Mouse (Mus musculus): ENCODE results near the gene Slc22a18. TPM values are rescaled to one million over a fixed set of nuclear protein-coding genes. Genes with fewer than 3 reads are reported as not detected.

The Slc22a18 gene
- total RNA-seq, 2 experiments from 2014 or later, result 0.67 to 0.88 TPM

DNA sequence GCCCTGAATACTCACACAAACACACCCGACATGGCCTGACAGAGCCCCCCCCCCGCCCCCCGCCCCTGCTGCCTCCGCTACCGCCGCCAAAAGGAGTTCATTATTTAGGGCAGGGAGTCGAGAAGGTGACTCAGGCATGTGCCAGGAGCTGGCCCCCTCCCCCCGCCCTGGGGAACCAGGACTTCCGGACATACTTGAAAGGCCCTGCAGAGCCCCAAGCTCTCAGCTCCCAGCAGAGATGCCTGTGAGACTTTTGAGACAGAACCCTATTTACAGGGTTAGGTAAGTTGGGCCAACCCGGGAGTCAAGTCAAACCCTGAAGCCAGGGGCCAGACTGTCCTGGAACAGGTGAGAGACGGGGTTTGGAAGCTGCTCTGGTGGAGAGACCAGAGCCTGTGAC is 11.6 kb upstream of the Slc22a18 start:
- ATAC-seq (replicated peaks; ENCODE audit: poor library complexity, severe bottlenecking), result no peak

DNA sequence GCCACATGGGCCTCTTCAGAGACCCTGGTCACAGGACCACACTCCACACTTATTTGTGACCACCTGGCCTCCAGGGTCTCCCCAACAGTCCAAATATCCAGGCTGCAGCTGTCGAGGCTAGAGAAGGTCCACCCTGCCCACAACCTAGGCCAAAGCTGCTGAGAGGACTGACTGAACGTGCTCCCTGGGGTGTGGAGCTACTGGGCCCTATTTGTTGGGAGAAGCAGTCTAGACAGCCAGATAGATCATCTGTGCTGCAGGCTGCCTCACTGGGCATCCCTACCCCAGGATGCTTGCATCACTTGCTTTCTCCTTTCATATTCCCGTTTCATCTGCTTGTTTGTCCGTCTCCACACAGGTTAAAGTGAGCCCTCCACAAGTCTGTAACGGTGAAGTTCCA is 11.0 kb upstream of the Slc22a18 start:
- ATAC-seq (replicated peaks; ENCODE audit: poor library complexity, severe bottlenecking), result no peak

DNA sequence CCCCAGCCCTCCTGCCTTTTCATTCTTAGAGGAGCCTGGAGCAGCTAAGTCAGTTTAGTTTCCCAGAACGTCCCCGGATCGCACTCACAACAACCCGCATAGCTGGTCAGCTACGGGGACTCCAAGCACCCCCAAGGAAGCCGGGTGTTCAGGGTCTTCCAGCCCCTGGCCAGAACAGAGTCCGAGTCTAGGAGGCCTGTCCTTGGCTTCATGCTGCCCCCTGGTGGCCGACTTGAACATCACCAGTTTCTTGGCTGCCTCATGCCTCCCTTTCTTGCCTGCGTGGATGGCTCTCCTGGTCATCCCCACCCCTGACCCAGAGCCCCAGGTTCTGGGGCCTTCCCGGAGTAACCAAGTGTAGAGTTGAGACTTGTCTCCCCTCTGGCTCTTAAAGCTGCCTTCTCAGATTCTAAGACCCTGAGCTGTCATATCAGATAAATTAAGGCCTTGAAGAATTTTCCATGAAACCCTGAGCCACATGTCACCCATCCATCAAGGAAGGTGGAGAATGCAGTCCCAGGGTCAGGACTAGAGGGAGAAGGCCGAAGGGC is 9.6 kb upstream of the Slc22a18 start:
- ATAC-seq (replicated peaks; ENCODE audit: poor library complexity, severe bottlenecking), result peak; percentile 21; the same call in 1 of the 2 replicates

DNA sequence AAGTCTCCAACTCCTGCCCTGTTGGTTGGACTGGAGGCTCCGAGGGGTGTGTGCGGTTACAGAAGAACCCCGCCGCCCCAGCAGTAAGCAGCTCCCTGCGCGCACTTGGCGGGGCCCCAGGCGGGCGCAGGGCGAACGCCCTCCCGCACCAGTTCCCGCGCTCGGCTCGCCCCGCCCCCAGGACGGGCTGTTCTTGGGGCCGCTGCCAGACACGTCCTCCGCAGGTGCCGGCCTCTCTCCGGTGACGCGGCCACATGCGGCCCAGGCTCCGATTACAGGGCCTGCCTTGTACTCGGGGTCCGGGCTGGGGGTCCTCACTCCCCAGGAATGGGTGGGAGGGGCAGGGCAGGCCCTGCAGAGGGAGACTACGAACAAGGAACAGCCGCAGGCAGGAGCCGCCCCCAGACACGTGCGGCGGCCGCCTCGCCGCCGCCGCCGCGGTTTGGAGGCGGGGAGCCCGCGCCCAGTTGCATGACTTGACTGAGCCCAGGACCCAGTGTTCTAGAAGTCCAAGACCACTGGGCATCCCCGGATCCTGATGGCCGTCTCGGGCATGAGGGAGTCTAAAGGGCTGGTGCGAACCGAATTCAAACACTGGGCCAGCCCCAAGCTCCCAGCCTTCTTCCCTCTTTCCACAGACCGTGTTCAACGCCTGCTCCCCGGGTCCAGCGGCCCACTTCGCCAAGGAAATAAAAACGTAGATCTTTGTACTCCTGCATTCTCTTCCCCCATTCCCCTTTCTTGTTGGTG is 8.6 kb upstream of the Slc22a18 start:
- ATAC-seq (replicated peaks; ENCODE audit: poor library complexity, severe bottlenecking), result no peak

DNA sequence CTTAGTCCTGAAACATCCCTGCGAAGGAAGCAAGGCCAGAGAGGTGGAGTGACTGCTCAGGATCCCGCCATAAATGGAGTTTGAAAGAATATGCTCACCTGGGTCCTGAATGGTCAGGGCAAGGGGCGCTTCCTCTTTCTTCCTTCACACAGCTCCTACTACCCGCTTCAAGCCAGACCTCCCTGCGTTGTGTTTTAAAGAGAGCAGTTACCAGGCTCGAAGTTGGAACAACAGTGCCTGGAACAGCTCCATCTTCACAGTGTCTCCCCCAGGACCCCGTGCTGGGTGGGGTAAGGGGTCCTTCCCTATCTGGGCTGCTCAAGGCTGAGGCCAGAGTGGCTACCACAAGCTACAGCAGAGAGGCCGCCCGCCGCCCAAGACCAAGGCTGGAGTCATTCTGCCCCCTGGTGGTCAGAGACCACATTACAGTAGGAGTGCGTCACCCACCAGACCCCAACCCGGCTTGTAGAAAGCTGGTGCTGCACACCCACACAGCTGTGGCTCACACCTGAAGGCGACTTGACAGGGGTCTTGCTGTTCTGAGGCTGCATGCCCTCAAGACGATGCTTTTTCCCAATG is 7.3 kb upstream of the Slc22a18 start:
- ATAC-seq (replicated peaks; ENCODE audit: poor library complexity, severe bottlenecking), result peak; percentile 70

DNA sequence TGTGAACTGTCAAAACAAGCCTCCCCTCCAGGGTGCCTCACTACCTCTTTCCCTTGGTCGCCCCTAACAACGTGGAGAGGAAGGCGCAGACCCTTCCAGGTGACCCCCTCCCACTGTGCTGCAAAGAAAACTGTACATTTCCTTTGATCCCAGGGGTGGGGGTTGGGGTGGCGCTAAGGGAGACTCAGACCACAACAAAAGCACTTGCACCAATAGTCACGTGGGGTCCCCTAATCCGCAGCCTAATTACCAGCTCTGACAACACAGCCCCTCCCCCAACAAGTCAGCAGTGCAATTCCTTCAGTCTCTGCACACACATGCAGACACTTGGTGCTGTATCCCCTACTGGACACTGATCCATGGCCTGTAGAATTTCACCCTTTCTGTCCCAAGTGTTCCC is 5.8 kb upstream of the Slc22a18 start:
- ATAC-seq (replicated peaks; ENCODE audit: poor library complexity, severe bottlenecking), result no peak

DNA sequence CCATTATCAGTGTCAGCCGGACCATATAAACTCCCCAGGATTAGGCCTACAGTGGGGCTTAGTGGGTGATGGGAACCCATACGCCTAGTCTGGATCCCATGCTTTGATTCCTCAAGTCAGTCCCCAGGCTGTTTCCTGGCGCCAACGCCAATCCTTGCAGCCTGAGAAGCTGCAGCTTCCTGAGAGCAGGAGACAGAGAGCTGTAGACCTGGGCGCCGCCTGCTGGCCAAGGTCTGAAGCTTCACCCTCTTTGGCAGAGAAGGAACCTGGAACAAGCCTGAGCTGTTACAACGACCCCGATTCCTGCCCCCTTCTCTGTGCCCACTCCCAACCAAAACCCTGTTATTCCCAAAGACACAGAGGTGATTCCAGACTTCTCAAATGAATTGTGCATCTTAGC is 3.6 kb upstream of the Slc22a18 start:
- peak; percentile 54 for ATAC-seq (replicated peaks; ENCODE audit: poor library complexity, severe bottlenecking)

DNA sequence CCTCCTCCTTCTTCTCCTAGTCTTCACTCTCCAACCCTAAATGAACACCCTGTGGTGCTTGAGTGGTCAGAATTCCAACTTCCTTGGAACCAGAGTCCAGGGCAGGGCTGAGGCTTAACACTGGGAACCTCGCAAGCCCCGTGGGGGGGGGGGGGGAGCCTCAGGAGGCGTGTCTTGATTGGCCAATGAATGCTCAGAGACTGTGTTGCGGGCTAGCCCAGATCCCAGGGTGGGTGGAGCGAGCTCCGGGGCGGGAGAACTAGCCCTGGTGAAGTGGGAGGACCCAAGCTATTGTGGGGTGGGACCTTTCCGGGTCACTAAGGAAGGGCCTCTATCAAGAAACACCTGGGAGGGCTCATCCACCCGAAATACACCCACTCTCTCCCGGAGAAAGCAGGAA is 1.3 kb downstream of the Slc22a18 start:
- ATAC-seq (replicated peaks; ENCODE audit: poor library complexity, severe bottlenecking), result peak; percentile 20; the same call in 1 of the 2 replicates

DNA sequence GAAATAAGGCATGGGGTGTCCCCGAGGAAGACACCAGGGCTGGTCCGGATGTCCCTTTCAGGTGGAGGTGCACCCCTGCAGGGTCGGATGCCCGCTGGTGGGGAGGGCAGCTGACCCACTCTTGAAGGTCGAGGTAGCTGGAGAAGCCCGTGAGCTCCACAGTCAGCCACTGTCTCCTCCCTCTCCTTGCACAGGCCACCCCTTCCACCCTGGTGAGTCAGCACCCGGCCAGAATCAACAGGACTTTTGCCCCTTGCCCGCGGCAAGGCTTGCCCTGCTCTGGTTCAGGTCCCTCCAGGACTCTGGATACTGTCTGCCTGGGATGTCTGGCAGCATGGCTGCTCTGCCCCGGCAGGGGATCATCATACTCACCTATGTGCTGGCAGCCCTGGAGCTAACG is 2.3 kb downstream of the Slc22a18 start:
- no peak for ATAC-seq (replicated peaks; ENCODE audit: poor library complexity, severe bottlenecking)

DNA sequence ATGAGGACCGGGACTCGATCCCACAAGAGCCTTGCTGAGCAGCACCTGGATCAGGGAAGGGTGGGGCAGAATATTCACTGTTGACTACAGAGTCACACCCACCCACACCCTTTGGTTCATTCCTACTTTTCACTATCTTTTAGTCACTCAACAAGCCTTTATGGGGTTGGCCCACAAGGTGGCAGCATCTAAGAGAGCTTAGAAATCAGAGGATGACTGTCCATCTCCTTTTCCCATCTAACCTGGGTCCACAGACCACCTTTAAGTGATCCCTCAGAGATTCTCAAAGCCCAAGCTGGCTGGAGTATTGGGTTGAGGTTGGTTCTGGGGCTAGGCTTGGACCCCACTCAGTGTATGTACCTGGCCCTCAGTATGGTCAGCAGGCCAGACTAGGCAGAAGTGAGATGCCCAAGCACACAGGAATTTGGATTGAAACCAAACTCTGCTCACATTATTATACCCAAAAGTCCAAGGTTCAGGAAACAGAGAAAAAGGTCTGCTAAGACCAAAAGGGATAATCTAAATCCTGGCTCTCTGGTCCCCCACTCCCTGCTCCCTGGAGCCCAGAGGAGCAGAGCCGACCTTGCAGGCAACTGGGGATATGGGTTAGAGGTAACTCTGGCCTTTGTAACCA is 3.3 kb downstream of the Slc22a18 start:
- ATAC-seq (replicated peaks; ENCODE audit: poor library complexity, severe bottlenecking), result no peak

DNA sequence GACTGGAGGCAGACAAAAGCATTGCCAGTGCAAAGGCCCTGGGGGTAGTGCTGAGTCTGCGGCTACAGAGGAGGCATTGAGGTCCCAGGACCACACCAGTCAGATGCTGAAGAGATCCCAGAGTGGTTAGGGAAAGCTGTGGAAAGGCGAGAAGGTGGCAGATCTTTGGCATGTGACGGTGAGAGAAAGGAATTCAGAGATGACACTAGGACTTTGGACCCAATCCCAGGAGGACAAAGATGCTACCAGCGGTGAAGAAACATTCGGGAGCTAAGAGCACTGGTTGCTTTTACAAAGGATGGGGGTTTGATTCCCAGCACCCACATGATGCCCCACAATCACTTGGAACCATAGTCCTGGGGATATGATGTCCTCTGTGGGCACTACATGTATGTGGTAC is 4.3 kb downstream of the Slc22a18 start:
- ATAC-seq (replicated peaks; ENCODE audit: poor library complexity, severe bottlenecking), result no peak

DNA sequence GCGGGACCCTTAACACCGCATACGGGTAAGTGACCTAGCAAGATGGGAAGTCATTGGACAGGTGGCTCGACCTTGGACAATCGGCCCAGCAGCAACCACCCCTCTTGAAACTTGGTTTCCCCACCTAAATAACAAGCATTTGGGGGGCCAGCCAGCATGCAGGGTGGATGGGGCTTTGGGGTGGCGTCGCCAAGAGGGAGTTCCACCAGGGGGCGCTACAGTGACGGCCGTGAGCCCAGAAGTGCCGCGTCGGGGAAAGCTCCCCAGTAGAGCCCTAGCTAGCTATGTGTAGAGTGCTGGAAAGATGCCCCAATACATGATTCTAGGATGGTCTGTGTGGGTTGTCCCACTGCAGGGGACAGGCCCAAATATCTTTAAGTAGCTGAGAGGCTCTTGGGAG is 7.0 kb downstream of the Slc22a18 start:
- peak; percentile 74 for ATAC-seq (replicated peaks; ENCODE audit: poor library complexity, severe bottlenecking)

DNA sequence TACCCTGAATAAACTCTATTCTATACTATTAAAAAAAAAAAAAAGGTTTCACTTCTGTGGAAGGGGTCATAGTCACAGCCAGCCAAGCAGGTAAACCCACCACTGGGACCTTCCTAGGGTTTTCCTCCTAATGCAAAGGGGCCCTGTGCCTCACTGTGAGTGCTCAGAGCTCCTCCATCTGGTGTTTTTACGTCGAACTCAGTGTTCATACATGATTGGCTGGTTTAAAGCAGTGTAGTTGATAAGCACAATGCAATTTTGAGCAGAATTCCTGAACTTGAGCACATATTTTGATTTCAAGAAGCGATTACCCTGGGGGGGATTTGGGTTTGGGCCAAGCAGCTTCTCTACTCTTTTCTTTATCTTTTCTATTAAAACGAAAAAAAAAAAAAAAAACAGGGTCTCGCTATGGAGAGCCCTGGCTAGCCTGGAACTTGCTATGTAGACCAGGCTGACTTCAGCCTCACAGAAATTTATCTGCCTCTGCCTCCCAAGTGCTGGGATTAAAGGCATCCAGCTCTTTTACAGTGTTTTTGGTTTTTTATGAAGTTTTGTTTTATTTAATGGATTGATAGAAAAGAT is 8.4 kb downstream of the Slc22a18 start:
- ATAC-seq (replicated peaks; ENCODE audit: poor library complexity, severe bottlenecking), result no peak

DNA sequence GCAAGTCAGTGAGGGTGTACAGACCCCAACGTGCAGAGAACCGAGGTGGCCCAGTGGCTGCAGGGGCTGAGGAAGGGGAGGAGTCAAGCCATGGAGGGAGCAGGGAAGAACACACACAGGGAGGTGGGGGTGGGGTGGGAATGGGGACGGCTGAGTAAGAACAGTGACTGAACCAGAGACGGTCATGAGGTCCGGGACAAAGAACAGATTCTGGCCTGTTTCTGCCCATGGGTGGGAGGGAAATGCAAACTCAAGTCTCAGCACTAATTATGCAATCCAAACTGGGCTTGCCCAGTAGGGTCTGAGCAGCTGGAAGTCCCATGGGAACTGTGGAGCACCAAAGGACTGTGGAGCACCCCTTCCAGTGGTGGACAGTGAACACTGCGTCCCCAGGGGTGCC is 9.0 kb downstream of the Slc22a18 start:
- no peak for ATAC-seq (replicated peaks; ENCODE audit: poor library complexity, severe bottlenecking)

DNA sequence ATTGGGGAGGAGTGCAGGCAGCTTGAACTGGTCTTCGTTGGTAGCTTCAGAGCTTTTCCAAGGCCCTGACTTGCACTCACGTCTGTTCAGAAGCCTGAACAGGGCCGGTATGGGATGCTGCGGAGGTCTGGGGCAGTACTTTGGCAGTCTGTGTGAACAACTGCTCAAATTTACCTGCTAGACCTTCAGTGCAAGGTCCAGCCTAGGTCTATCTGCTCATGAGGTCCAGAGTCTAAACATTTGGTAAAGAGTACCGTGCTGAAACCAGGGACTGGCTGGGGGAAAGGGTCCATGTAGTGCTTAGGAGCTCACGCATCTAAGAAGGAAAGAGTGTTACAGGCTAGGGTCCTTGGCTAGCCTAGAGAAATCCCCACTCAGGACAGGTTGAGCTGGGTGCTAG is 16.2 kb downstream of the Slc22a18 start:
- ATAC-seq (replicated peaks; ENCODE audit: poor library complexity, severe bottlenecking), result no peak

DNA sequence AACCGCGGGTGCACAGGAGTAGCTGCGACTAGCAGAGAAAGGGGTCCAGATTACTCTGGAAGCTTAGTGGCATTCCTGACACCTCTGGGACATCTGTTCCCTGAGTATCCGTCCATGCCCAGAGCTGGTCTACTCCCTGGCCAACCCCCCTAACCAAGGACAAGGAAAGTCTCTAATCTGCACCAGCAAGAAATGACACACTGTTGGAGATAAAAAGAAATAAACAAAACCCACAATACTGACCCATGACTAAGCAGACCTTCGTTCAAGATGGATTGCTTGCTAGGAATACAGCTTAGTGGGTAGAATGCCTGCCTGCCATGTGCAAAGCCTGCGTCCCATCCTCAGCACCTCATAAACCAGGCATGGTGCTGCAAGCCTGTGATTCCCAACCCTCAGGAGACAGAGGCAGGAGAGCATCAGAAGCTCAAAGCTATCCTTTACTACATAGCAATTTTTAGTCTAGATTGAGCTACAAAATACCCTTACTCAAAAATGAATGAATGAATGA is 20.1 kb downstream of the Slc22a18 start:
- no peak for ATAC-seq (replicated peaks; ENCODE audit: poor library complexity, severe bottlenecking)

DNA sequence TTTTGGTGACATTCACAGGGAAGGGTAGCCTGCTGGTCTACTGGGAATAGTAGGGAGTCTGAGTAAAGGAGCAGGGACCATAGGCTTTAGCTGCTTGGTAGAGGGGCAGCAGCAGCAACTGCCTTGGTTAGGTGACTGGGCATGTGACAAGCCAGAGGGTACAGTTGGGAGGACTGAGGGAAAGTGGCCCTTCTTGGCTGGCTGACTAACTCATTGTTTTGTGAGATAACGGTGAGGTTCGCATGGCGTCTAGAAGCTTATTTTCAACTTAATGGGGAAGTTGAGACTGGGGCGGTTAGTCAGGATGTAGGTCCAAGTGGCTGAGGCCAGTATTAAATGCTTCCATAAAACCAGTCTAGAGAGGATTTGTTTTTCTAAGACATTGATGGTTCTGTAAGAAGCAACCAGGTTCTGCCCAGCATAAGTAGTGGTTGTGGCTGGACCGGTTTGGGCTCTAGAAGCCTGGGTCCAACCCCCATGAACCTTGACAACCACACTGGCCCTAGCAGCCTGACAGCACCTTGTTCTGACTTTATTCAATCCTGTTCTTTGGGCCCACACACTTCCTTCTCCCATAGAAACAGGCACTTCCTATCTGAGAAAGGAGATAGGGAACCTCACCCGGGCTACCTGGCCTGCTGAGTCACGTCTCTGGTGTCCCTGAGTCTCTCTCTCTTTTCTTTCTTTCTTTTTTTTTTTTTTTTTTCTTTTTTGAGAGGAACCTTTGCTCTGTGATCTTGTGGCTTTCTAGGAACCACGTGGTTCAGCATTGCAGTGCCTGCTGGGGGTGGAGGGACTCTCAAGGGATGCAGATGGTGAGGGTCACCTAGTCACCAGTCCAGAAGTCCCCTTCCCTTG is 21.8 kb downstream of the Slc22a18 start:
- ATAC-seq (replicated peaks; ENCODE audit: poor library complexity, severe bottlenecking), result peak; percentile 50

DNA sequence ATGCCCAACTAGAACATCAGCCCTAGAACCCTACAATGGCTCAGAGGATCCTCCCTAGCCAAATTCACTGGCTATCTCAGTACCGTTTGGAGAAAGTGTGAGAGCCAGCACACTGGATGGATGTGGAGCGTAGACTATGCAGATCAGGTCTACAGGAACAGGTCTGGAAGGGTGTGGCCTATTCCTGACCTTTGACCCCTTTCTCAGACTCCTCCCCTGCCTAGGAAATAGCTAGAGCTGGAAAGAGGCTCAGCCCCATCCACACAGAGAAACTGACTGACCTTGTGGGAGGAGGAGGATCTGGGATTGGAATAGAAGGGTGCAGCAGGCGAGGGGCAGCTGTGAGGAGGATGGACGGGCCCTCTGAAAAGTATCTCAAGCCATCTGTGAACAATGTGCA is 25.0 kb downstream of the Slc22a18 start:
- ATAC-seq (replicated peaks; ENCODE audit: poor library complexity, severe bottlenecking), result no peak

DNA sequence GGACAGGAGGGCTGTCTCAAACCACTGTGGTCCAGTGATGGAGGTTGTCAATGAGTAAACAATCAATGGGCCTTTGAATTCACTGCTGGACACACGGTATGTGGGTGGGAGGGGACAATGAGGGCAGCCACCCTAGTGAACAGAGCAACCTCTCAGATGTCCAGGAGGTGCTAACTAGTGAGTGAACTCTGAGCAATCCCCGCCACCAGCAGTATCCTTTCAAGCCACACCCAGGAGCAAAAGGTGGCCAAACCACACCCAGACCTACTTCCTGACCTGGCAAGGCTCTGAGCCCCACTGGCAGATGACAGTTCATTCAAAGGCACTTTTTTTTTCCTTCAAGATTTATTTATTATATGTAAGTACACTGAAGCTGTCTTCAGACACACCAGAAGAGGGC is 27.4 kb downstream of the Slc22a18 start:
- no peak for ATAC-seq (replicated peaks; ENCODE audit: poor library complexity, severe bottlenecking)
